Mouse (Mus musculus) myocyte (in vitro differentiated cells): ENCODE measurements around the gene Fbxo33. TPM values are rescaled to one million over a fixed set of nuclear protein-coding genes. Genes with fewer than 3 reads are reported as not detected.

ENCODE experiments used
- H3K27me3 ChIP-seq: one replicate; pipeline ENCODE4 v1.6.1; 2011; ENCODE audit not compliant: control insufficient read depth, insufficient read depth, insufficient read length
- H3K36me3 ChIP-seq: one replicate; pipeline ENCODE4 v1.6.1; 2011; ENCODE audit not compliant: control insufficient read depth, insufficient read depth
- H3K4me2 ChIP-seq: one replicate; pipeline ENCODE4 v1.6.1; 2011; ENCODE audit warnings: low read depth, control low read depth
- H3K4me3 ChIP-seq: one replicate; pipeline ENCODE4 v1.5.1; 2011; ENCODE audit warnings: mild to moderate bottlenecking, control low read depth, moderate library complexity
- H3K79me2 ChIP-seq: one replicate; pipeline ENCODE4 v1.6.1; 2011; ENCODE audit not compliant: control insufficient read depth, insufficient read depth
- H3ac ChIP-seq: one replicate; pipeline ENCODE4 v1.6.1; 2011; ENCODE audit not compliant: control insufficient read depth, insufficient read length
- CEBPB ChIP-seq: IDR thresholded peaks from 2 replicates; pipeline ENCODE4 v1.6.1; 2011; ENCODE audit warnings: mild to moderate bottlenecking, moderate library complexity; ENCODE audit not compliant: poor library complexity, insufficient read depth, severe bottlenecking
- E2F4 ChIP-seq: IDR thresholded peaks from one replicate; pipeline ENCODE4 v1.6.1; 2011; ENCODE audit warnings: mild to moderate bottlenecking, control low read depth, moderate library complexity; ENCODE audit not compliant: insufficient read depth
- MAX ChIP-seq: IDR thresholded peaks from one replicate; pipeline ENCODE4 v1.6.1; 2011; ENCODE audit warnings: low read depth, mild to moderate bottlenecking, control low read depth
- MYOD1 ChIP-seq, 3 experiments: IDR thresholded peaks; one replicate each; pipeline ENCODE4 v1.6.1; 2011; ENCODE audit warnings: control low read depth in 2 of 3, low read depth in 2 of 3, mild to moderate bottlenecking in 2 of 3, moderate library complexity in 1 of 3; ENCODE audit not compliant: insufficient read length in 2 of 3, control insufficient read depth in 1 of 3
- MYOG ChIP-seq, 3 experiments: IDR thresholded peaks; one replicate each; pipeline ENCODE4 v1.6.1; 2011; ENCODE audit warnings: control low read depth in 2 of 3, low read depth in 2 of 3, mild to moderate bottlenecking in 2 of 3; ENCODE audit not compliant: insufficient read length in 2 of 3, control insufficient read depth in 1 of 3, insufficient read depth in 1 of 3
- POLR2A ChIP-seq: IDR thresholded peaks from one replicate; pipeline ENCODE4 v1.6.1; 2011; ENCODE audit warnings: low read depth, mild to moderate bottlenecking, control low read depth, moderate library complexity; ENCODE audit not compliant: insufficient read length
- POLR2AphosphoS2 ChIP-seq: IDR thresholded peaks from one replicate; pipeline ENCODE4 v1.6.1; 2011; ENCODE audit warnings: low read depth, control low read depth; ENCODE audit not compliant: insufficient read length
- REST ChIP-seq: IDR thresholded peaks from one replicate; pipeline ENCODE4 v1.6.1; 2011; ENCODE audit warnings: mild to moderate bottlenecking, control low read depth, moderate library complexity; ENCODE audit not compliant: insufficient read depth, insufficient read length
- SRF ChIP-seq: IDR thresholded peaks from one replicate; pipeline ENCODE4 v1.6.1; 2011; ENCODE audit warnings: low read depth; ENCODE audit not compliant: control insufficient read depth, insufficient read length
- TCF12 ChIP-seq: IDR thresholded peaks from one replicate; pipeline ENCODE4 v1.6.1; 2011; ENCODE audit warnings: mild to moderate bottlenecking, control low read depth; ENCODE audit not compliant: poor library complexity, insufficient read depth, severe bottlenecking
- TCF3 ChIP-seq: IDR thresholded peaks from one replicate; pipeline ENCODE4 v1.6.1; 2011; ENCODE audit warnings: low read depth, control low read depth; ENCODE audit not compliant: insufficient read length
- USF1 ChIP-seq: IDR thresholded peaks from one replicate; pipeline ENCODE4 v1.6.1; 2011; ENCODE audit warnings: low read depth, mild to moderate bottlenecking, control low read depth, moderate library complexity
- polyA plus RNA-seq: library from polyadenylated mRNA; unstranded; fragments of >200 nt; fragmentation: generic; extraction: Trizol; gene quantifications from one replicate; pipeline ENCODE4 v1.2.1, GENCODE M21; 2012; ENCODE audit warnings: missing spikeins

Fbxo33 gene
- polyA plus RNA-seq, 1 experiment, result 2.7 TPM

- Histone ChIP-seq H3ac (no peak overlapping the region), H3K79me2 (peaks cover 5% of the 10 kb centered on the region), H3K36me3 (peaks cover 4% of the 10 kb centered on the region), H3K4me3 (no peak overlapping the region), H3K4me2 (no peak overlapping the region), H3K27me3 (no peaks in the 10 kb centered on the region)
- no peak for TF ChIP-seq POLR2A
- no peak for TF ChIP-seq TCF3
- TF ChIP-seq TCF12, result no peak
- no peak for TF ChIP-seq SRF
- no peak for TF ChIP-seq USF1
- TF ChIP-seq MYOD1 (IDR thresholded peaks at IDR 0.05; ENCODE audit: control insufficient read depth in 1 of 3, insufficient read length in 2 of 3, low read depth in 2 of 3), result no peak
- TF ChIP-seq MYOG (IDR thresholded peaks at IDR 0.05; ENCODE audit: control insufficient read depth in 1 of 3, insufficient read depth in 1 of 3, insufficient read length in 2 of 3, low read depth in 2 of 3), result no peak
- TF ChIP-seq REST, result no peak
- TF ChIP-seq E2F4, result no peak
- no peak for TF ChIP-seq CEBPB
- TF ChIP-seq MAX, result no peak
- TF ChIP-seq POLR2AphosphoS2, result no peak
Observed at GRCm38 (mm10) chr12:59205571-59205970, 14.0 kb downstream of the Fbxo33 start.

DNA sequence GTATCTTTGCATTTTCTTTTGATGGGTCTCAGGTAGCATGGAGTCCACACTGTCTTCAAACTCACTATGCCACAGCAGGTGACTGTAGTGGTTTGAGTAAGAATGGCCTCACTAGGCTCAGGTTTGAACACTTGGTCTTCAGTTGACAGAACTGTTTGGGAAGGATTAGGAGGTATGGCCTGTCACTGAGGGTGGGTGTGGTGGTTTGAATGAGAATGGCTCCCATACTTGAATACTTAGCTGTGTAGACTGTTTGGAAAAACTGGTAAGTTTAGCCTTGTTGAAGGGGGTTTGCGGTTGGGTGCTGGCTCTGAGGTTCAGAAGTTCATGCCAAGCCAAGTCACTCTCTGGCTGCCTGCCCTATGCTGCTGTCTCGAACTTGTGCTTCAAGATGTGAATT is 20.2 kb downstream of the Fbxo33 start:
- no peak overlapping the region for H3K4me3 ChIP-seq

DNA sequence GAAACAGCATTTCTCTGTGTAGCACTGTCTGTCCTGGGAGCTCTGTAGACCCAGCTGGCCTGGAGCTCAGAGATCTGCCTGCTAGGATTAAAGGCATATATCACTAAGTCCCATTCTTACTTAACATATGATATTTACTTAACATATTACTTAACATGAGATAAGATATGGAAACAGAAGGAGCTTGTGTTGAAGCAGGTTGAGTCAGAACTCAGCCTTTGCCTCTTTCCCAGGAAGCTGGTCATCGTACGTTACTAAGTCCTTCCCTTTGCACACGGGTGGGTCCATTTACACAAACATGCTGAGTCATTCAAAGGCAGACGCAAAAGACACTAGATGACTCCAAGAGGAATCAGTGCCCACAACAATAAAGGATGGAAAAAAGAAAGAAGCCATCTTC is 20.8 kb downstream of the Fbxo33 start:
- Histone ChIP-seq H3K36me3 (no peaks in the 10 kb centered on the region), H3K4me2 (no peak overlapping the region), H3K27me3 (no peaks in the 10 kb centered on the region), H3ac (no peak overlapping the region), H3K79me2 (no peaks in the 10 kb centered on the region), H3K4me3 (no peak overlapping the region)
- TF ChIP-seq TCF3 (no peak), POLR2A (no peak), USF1 (no peak), MYOD1 (IDR thresholded peaks at IDR 0.05; ENCODE audit: control insufficient read depth in 1 of 3, insufficient read length in 2 of 3, low read depth in 2 of 3) (no peak), TCF12 (no peak), REST (no peak)

More for the DNA sequence above, 20.2 kb downstream of the Fbxo33 start:
- no peaks in the 10 kb centered on the region for H3K27me3 ChIP-seq
- H3K79me2 ChIP-seq, result no peaks in the 10 kb centered on the region
- no peak overlapping the region for H3ac ChIP-seq
- TF ChIP-seq POLR2AphosphoS2 (no peak), CEBPB (no peak), REST (no peak), MAX (no peak), MYOG (IDR thresholded peaks at IDR 0.05; ENCODE audit: control insufficient read depth in 1 of 3, insufficient read depth in 1 of 3, insufficient read length in 2 of 3, low read depth in 2 of 3) (no peak), USF1 (no peak), TCF12 (no peak), MYOD1 (IDR thresholded peaks at IDR 0.05; ENCODE audit: control insufficient read depth in 1 of 3, insufficient read length in 2 of 3, low read depth in 2 of 3) (no peak), SRF (no peak)
- peaks cover 4% of the 10 kb centered on the region for H3K36me3 ChIP-seq
- no peak overlapping the region for H3K4me2 ChIP-seq

DNA sequence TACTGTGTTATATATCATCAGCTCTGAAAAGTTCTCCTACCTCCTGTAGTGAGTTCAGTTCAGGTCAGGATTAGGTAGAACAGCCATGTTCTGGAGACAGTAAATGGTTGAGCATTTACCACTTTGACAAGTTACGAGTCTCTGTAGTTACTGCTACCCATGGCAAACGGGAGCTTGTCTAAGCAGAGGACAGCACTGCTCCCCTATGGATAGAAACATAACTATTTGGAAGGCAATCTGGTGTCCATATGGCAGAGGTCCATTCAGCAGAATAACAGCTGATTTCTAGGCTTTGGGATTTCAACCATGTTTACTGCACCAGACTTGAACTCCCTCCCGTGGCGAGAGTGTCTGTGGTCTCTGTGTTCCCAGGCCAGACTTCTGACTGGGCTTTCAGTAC is 23.6 kb downstream of the Fbxo33 start:
- H3K79me2 ChIP-seq, result no peaks in the 10 kb centered on the region
- no peak overlapping the region for H3K4me3 ChIP-seq
- no peaks in the 10 kb centered on the region for H3K27me3 ChIP-seq
- H3ac ChIP-seq, result no peak overlapping the region
- H3K4me2 ChIP-seq, result no peak overlapping the region
- TF ChIP-seq MYOD1 (IDR thresholded peaks at IDR 0.05; ENCODE audit: control insufficient read depth in 1 of 3, insufficient read length in 2 of 3, low read depth in 2 of 3), result no peak
- no peak for TF ChIP-seq CEBPB
- TF ChIP-seq MAX, result no peak
- no peak for TF ChIP-seq USF1
- no peak for TF ChIP-seq REST
- no peak for TF ChIP-seq TCF12
- no peak for TF ChIP-seq TCF3
- peaks cover 7% of the 10 kb centered on the region for H3K36me3 ChIP-seq

DNA sequence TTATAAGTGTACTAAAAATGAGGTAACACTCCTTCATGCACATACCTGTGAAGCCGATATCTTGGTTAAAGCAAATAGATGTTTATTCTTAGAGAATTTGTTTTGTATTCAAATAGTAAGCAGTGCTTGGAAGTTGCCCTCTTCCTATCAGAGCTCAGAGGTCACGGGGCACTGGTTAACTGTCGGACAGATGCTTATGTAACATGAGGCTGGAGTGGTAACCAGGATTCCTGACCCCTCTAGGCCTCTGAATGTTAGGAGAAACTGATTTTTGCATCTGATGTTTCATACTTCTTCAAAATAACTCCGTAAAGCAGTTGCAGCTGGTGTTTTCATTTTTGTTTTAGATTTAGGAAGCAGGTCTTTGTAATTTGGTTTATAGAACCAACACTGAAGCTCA is 24.5 kb downstream of the Fbxo33 start:
- Histone ChIP-seq H3K79me2 (no peaks in the 10 kb centered on the region), H3ac (no peak overlapping the region), H3K4me2 (no peak overlapping the region), H3K4me3 (no peak overlapping the region), H3K36me3 (peaks cover 12% of the 10 kb centered on the region), H3K27me3 (no peaks in the 10 kb centered on the region)
- no peak for TF ChIP-seq POLR2A
- no peak for TF ChIP-seq MYOD1 (IDR thresholded peaks at IDR 0.05; ENCODE audit: control insufficient read depth in 1 of 3, insufficient read length in 2 of 3, low read depth in 2 of 3)
- TF ChIP-seq POLR2AphosphoS2, result no peak
